8 mouse cellular contexts compared by ENCODE assay signal in the genomic region with DNA sequence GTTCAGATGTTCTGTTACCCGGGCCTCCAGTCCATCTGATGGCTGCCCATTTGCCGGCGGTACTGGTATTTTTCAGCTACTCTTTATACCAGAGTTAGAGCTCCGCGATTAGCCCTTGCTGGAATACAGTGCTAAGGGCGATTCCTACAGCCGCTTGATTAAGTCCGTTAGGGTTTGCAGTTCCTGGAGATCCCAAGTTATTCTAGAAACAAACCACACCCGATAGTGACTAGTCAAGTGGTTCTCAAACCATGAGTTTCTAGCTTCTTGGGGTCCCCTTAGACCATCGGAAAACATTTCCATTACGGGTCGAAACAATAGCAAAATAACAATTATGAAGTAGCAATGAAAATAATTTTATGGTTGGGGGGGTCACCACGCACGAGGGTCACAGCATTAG. TPM values are rescaled to one million over a fixed set of nuclear protein-coding genes. Genes with fewer than 3 reads are reported as not detected.
A peak's percentile ranks its signal among the peaks of the same experiment; 100 is the strongest.
DNase-seq lines count a peak whose midpoint lies in the region; ATAC-seq lines count a peak whose summit lies in the region.

No protein-coding gene starts in this region.

- no peak for DNase-seq in heart, postnatal 25 days (ENCODE audit: low spot score)
- peak; percentile 26 for DNase-seq in MEL-GATA-1-ER (ENCODE audit: extremely low read depth, low read depth)
- no peak for DNase-seq in layer of hippocampus, postnatal 25 days (ENCODE audit: extremely low spot score in 1 of 2, low spot score in 1 of 2)
- no peak for DNase-seq in left cerebral cortex, postnatal 25 days (ENCODE audit: low spot score in 2 of 2)
- DNase-seq in frontal cortex, postnatal 36 days (ENCODE audit: low spot score in 2 of 2): no peak

- ATAC-seq in heart, embryonic 13.5 days (ENCODE audit: extremely low read depth, insufficient number of reproducible peaks, low FRiP score, low TSS enrichment): no peak
- no peak for ATAC-seq in heart, embryonic 16.5 days (replicated peaks; ENCODE audit: extremely low read depth, insufficient read depth, low FRiP score)

- H3K79me2 ChIP-seq in macrophage (ENCODE audit: inconsistent target): peaks cover 38% of the 10 kb centered on the region

- no peaks in the 10 kb centered on the region for H3K27me3 ChIP-seq in heart, embryonic 13.5 days (replicated peaks)
- no peaks in the 10 kb centered on the region for H3K27me3 ChIP-seq in heart, embryonic 16.5 days (ENCODE audit: control insufficient read depth, insufficient read depth, low read length)

- peak overlapping the region; percentile 80 for H3K4me2 ChIP-seq in heart, embryonic 13.5 days
- peak overlapping the region; percentile 66 for H3K4me2 ChIP-seq in heart, embryonic 16.5 days (ENCODE audit: low read depth, low read length)

- 64% methylated on average over 14 of the region's 14 CpGs for WGBS in heart, embryonic 13.5 days
- WGBS in heart, embryonic 16.5 days: 75% methylated on average over 14 of the region's 14 CpGs
- WGBS in macrophage (ENCODE audit: missing documents): 84% methylated on average over 14 of the region's 14 CpGs

- H3K4me3 ChIP-seq in heart, embryonic 13.5 days: peak overlapping the region; percentile 77
- H3K4me3 ChIP-seq in heart, embryonic 16.5 days (ENCODE audit: low read length): peak overlapping the region; percentile 78
- peak overlapping the region; percentile 84 for H3K4me3 ChIP-seq in macrophage (ENCODE audit: inconsistent target)

- intact Hi-C loops in heart, postnatal 25 days (cut with DNase I): loop anchor here (2.0 kb wide), 1 partner anchor 32 kb away; the partner anchor contains the start of gene Zfp410
- intact Hi-C loops in left cerebral cortex, postnatal 25 days (cut with DNase I): no loop called here

- H3K27ac ChIP-seq in heart, embryonic 13.5 days (replicated peaks): peak overlapping the region; percentile 88; the same call in 1 of the 2 replicates
- peak overlapping the region; percentile 94 for H3K27ac ChIP-seq in heart, embryonic 16.5 days (ENCODE audit: low read length)
- peak overlapping the region; percentile 91 for H3K27ac ChIP-seq in macrophage

- H3K9ac ChIP-seq in heart, embryonic 13.5 days: peak overlapping the region; percentile 91
- peak overlapping the region; percentile 89 for H3K9ac ChIP-seq in heart, embryonic 16.5 days (ENCODE audit: low read length)

- peaks cover 24% of the 10 kb centered on the region for H3K4me1 ChIP-seq in heart, embryonic 13.5 days
- H3K4me1 ChIP-seq in heart, embryonic 16.5 days (ENCODE audit: control insufficient read depth, insufficient read depth, low read length): peaks cover 16% of the 10 kb centered on the region; the same call in 1 of the 2 replicates

- H3K36me3 ChIP-seq in heart, embryonic 13.5 days: no peaks in the 10 kb centered on the region
- no peaks in the 10 kb centered on the region for H3K36me3 ChIP-seq in heart, embryonic 16.5 days (ENCODE audit: control insufficient read depth, insufficient read depth)
- H3K36me3 ChIP-seq in macrophage (ENCODE audit: inconsistent target): no peaks in the 10 kb centered on the region

- H3K9me3 ChIP-seq in heart, embryonic 13.5 days: no peaks in the 10 kb centered on the region
- no peaks in the 10 kb centered on the region for H3K9me3 ChIP-seq in heart, embryonic 16.5 days (replicated peaks; ENCODE audit: control insufficient read depth, low read length)

RNA-seq across cellular contexts. Expression of gene Ptgr2, which starts 0.6 kb away (rescaled TPM):
- 58.0 and 65.3 TPM in 2 replicates for polyA plus RNA-seq in heart, embryonic 13.5 days (2015; fragmentation: Nextera tagmentation; extraction: Ambion mirVana)
- total RNA-seq in heart, postnatal 25 days (2021): 100 to 1,000 TPM; 213 to 236 TPM
- polyA plus RNA-seq in heart, embryonic 16.5 days (2015; fragmentation: Nextera tagmentation; extraction: Ambion mirVana): 98.0 and 103 TPM in 2 replicates
- 10 to 100 TPM in 19 of 26 experiments, 1 to 10 TPM in 7; 2.5 to 77.1 (median 26.1) TPM for total RNA-seq in macrophage (2018; cell fraction: chromatin; rRNA removed)
- total RNA-seq in macrophage (2018; cell fraction: cytosol; rRNA removed): 10 to 100 TPM; 26.3 to 60.1 (median 42.6) TPM
- total RNA-seq in macrophage (2018; cell fraction: nucleus; rRNA removed): 10 to 100 TPM in 24 of 26 experiments, 1 to 10 TPM in 2; 6.2 to 62.9 (median 24.0) TPM
- 38.2 to 43.3 TPM (median 40.5 TPM) in 3 replicates for polyA plus RNA-seq in macrophage (2018)
- total RNA-seq in layer of hippocampus, postnatal 25 days (2021): 10 to 100 TPM; 38.0 to 41.3 TPM
- total RNA-seq in left cerebral cortex, postnatal 25 days (2021): 10 to 100 TPM; 28.3 to 39.1 TPM

RNA-seq across cellular contexts. Expression of gene Zfp410, which starts 32.3 kb away (rescaled TPM):
- polyA plus RNA-seq in heart, embryonic 13.5 days (2015; fragmentation: Nextera tagmentation; extraction: Ambion mirVana): 52.0 and 58.0 TPM in 2 replicates
- 10 to 100 TPM; 19.5 to 22.1 TPM for total RNA-seq in heart, postnatal 25 days (2021)
- 54.0 and 54.5 TPM in 2 replicates for polyA plus RNA-seq in heart, embryonic 16.5 days (2015; fragmentation: Nextera tagmentation; extraction: Ambion mirVana)
- total RNA-seq in macrophage (2018; cell fraction: chromatin; rRNA removed): 100 to 1,000 TPM in 17 of 26 experiments, 10 to 100 TPM in 9; 48.1 to 165 (median 119) TPM
- total RNA-seq in macrophage (2018; cell fraction: cytosol; rRNA removed): 10 to 100 TPM; 10.7 to 23.4 (median 17.4) TPM
- total RNA-seq in macrophage (2018; cell fraction: nucleus; rRNA removed): 100 to 1,000 TPM in 5 of 26 experiments, 10 to 100 TPM in 21; 29.4 to 122 (median 62.3) TPM
- 13.2 to 17.7 TPM (median 17.0 TPM) in 3 replicates for polyA plus RNA-seq in macrophage (2018)
- total RNA-seq in layer of hippocampus, postnatal 25 days (2021): 10 to 100 TPM; 31.4 to 38.7 TPM
- 10 to 100 TPM; 37.8 to 38.7 TPM for total RNA-seq in left cerebral cortex, postnatal 25 days (2021)

Comparison
In these comparisons a context has a peak if more than half of its experiments do, and no peak if none do; other contexts are left out.
1. RNA of gene Ptgr2, which starts 0.6 kb away (total RNA-seq): 213 to 236 TPM in heart, postnatal 25 days; 38.0 to 41.3 TPM in layer of hippocampus, postnatal 25 days and 28.3 to 39.1 TPM in left cerebral cortex, postnatal 25 days; every median in the first group is over 4 times any median in the second.
2. Peak in every context shown above with its lines, with median percentiles within 50 percentile points of each other: H3K27ac ChIP-seq and H3K4me3 ChIP-seq.